Mouse (Mus musculus): Measurements from ENCODE around the gene Tatdn3. TPM values are rescaled to one million over a fixed set of nuclear protein-coding genes. Genes with fewer than 3 reads are reported as not detected.

Gene Tatdn3
- polyA plus RNA-seq, 1 experiment from 2014 or later, result 12.0 TPM

DNA sequence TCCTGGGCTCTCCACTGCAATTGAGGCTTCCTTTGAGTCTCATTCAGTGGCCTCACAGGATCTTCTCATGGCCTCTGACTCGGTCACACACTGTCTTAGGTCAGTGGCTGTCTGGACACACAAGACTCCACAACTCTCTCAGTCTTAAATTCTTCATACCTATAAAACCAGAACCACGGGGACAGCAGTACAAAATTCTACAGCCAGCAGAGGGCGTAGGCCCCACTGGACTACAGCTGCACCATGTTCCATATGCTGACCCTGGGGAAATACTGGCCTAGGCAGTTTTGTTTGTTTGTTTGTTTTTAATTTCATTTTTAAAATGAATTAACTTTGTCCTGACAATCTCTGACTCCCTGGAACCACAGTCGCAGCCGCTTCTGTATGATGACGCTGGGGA is 60.5 kb downstream of the Tatdn3 start:
- ATAC-seq (replicated peaks; ENCODE audit: insufficient number of reproducible peaks, low FRiP score, low TSS enrichment, low read depth), result no peak

DNA sequence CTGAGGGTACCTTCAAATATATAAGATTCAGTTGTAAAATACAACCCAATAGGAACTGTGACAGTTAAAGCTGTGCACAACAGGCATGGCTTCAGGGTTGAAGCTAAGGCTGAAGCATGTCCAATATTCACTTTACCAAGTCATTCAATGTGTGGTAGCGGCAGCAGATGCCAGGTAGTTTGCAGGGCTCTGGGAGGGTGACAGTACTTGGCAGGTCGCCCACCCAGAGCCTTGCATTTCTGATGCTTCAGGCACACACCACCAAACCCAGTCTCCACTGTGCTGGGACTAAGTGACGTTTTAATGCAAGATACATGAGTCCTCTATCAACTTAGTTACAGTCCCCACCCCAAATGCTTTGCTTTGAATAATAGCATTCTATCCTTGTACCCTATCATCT is 62.0 kb downstream of the Tatdn3 start:
- Histone ChIP-seq H3K27me3 (ENCODE audit: control insufficient read depth, insufficient read depth, low read length) (no peaks in the 10 kb centered on the region), H3K4me3 (ENCODE audit: low read depth, low read length) (no peak overlapping the region), H3K27ac (replicated peaks; ENCODE audit: low read depth, low read length) (no peak overlapping the region), H3K4me1 (ENCODE audit: control insufficient read depth, insufficient read depth, low read length) (no peaks in the 10 kb centered on the region), H3K4me2 (ENCODE audit: low read depth, low read length) (no peak overlapping the region), H3K36me3 (replicated peaks; ENCODE audit: control insufficient read depth, insufficient read depth, low read depth, low read length) (no peaks in the 10 kb centered on the region), H3K9me3 (replicated peaks; ENCODE audit: control insufficient read depth, low read length) (no peaks in the 10 kb centered on the region), H3K9ac (replicated peaks; ENCODE audit: low read length) (no peak overlapping the region)
- DNase-seq (ENCODE audit: low spot score) (no peak), ATAC-seq (replicated peaks; ENCODE audit: insufficient number of reproducible peaks, low FRiP score, low TSS enrichment, low read depth) (no peak)
- WGBS, result 93% methylated on average over 3 of the region's 3 CpGs

More for the DNA sequence above, 60.5 kb downstream of the Tatdn3 start:
- no peaks in the 10 kb centered on the region for H3K4me1 ChIP-seq (ENCODE audit: control insufficient read depth, insufficient read depth, low read length)
- peak; percentile 47 for DNase-seq (ENCODE audit: low spot score)
- no peaks in the 10 kb centered on the region for H3K36me3 ChIP-seq (replicated peaks; ENCODE audit: control insufficient read depth, insufficient read depth, low read depth, low read length)
- H3K9ac ChIP-seq (replicated peaks; ENCODE audit: low read length), result no peak overlapping the region
- no peaks in the 10 kb centered on the region for H3K27me3 ChIP-seq (ENCODE audit: control insufficient read depth, insufficient read depth, low read length)
- no peaks in the 10 kb centered on the region for H3K9me3 ChIP-seq (replicated peaks; ENCODE audit: control insufficient read depth, low read length)
- 62% methylated on average over 6 of the region's 6 CpGs for WGBS
- H3K27ac ChIP-seq (replicated peaks; ENCODE audit: low read depth, low read length), result no peak overlapping the region
- no peak overlapping the region for H3K4me3 ChIP-seq (ENCODE audit: low read depth, low read length)
- no peak overlapping the region for H3K4me2 ChIP-seq (ENCODE audit: low read depth, low read length)

GRCm38 (mm10) chr1:190998027-190998426 is 64.7 kb downstream of the Tatdn3 start:
- Histone ChIP-seq H3K4me1 (ENCODE audit: control insufficient read depth, insufficient read depth, low read length) (no peaks in the 10 kb centered on the region), H3K27me3 (ENCODE audit: control insufficient read depth, insufficient read depth, low read length) (no peaks in the 10 kb centered on the region), H3K4me2 (ENCODE audit: low read depth, low read length) (no peak overlapping the region), H3K9ac (replicated peaks; ENCODE audit: low read length) (no peak overlapping the region), H3K9me3 (replicated peaks; ENCODE audit: control insufficient read depth, low read length) (no peaks in the 10 kb centered on the region), H3K36me3 (replicated peaks; ENCODE audit: control insufficient read depth, insufficient read depth, low read depth, low read length) (no peaks in the 10 kb centered on the region), H3K27ac (replicated peaks; ENCODE audit: low read depth, low read length) (no peak overlapping the region), H3K4me3 (ENCODE audit: low read depth, low read length) (no peak overlapping the region)
- ATAC-seq (replicated peaks; ENCODE audit: insufficient number of reproducible peaks, low FRiP score, low TSS enrichment, low read depth) (no peak), DNase-seq (ENCODE audit: low spot score) (no peak)
- WGBS, result 89% methylated on average over 1 of the region's 1 CpGs

GRCm38 (mm10) chr1:190996346-190996877 is 66.3 kb downstream of the Tatdn3 start:
- H3K4me3 ChIP-seq (ENCODE audit: low read depth, low read length), result no peak overlapping the region
- no peaks in the 10 kb centered on the region for H3K27me3 ChIP-seq (ENCODE audit: control insufficient read depth, insufficient read depth, low read length)
- no peak overlapping the region for H3K9ac ChIP-seq (replicated peaks; ENCODE audit: low read length)
- H3K27ac ChIP-seq (replicated peaks; ENCODE audit: low read depth, low read length), result no peak overlapping the region
- H3K4me1 ChIP-seq (ENCODE audit: control insufficient read depth, insufficient read depth, low read length), result no peaks in the 10 kb centered on the region
- H3K36me3 ChIP-seq (replicated peaks; ENCODE audit: control insufficient read depth, insufficient read depth, low read depth, low read length), result no peaks in the 10 kb centered on the region
- no peaks in the 10 kb centered on the region for H3K9me3 ChIP-seq (replicated peaks; ENCODE audit: control insufficient read depth, low read length)
- no peak for DNase-seq (ENCODE audit: low spot score)
- no peak overlapping the region for H3K4me2 ChIP-seq (ENCODE audit: low read depth, low read length)
- WGBS, result 72% methylated on average over 6 of the region's 6 CpGs
- no peak for ATAC-seq (replicated peaks; ENCODE audit: insufficient number of reproducible peaks, low FRiP score, low TSS enrichment, low read depth)

Other genes with a start within 250 kb of the Tatdn3 start
- 15.0 and 17.6 TPM in 2 replicates for gene Rps6kc1, start 151.2 kb downstream of the Tatdn3 start, polyA plus RNA-seq (2014; fragmentation: Nextera tagmentation; extraction: Ambion mirVana)
- gene Angel2, start 137.8 kb downstream of the Tatdn3 start, polyA plus RNA-seq (2014; fragmentation: Nextera tagmentation; extraction: Ambion mirVana), result 53.6 and 57.7 TPM in 2 replicates
- gene Vash2, start 83.6 kb downstream of the Tatdn3 start, polyA plus RNA-seq (2014; fragmentation: Nextera tagmentation; extraction: Ambion mirVana), result 80.6 and 88.3 TPM in 2 replicates
- 10.0 and 10.5 TPM in 2 replicates for gene Flvcr1, start 36.8 kb downstream of the Tatdn3 start, polyA plus RNA-seq (2014; fragmentation: Nextera tagmentation; extraction: Ambion mirVana)
- gene Spata45, start 26.3 kb downstream of the Tatdn3 start, polyA plus RNA-seq (2014; fragmentation: Nextera tagmentation; extraction: Ambion mirVana), result not detected in 2 replicates
- gene Nsl1, start 80 bp upstream of the Tatdn3 start, polyA plus RNA-seq (2014; fragmentation: Nextera tagmentation; extraction: Ambion mirVana), result 23.4 and 25.1 TPM in 2 replicates
- 9.8 and 11.9 TPM in 2 replicates for gene Batf3, start 34.9 kb upstream of the Tatdn3 start, polyA plus RNA-seq (2014; fragmentation: Nextera tagmentation; extraction: Ambion mirVana)
- gene Fam71a, start 101.9 kb upstream of the Tatdn3 start, polyA plus RNA-seq (2014; fragmentation: Nextera tagmentation; extraction: Ambion mirVana), result not detected in 2 replicates
- gene Atf3, start 155.1 kb upstream of the Tatdn3 start, polyA plus RNA-seq (2014; fragmentation: Nextera tagmentation; extraction: Ambion mirVana), result 2.1 and 2.4 TPM in 2 replicates